Mouse (Mus musculus): Measurements from ENCODE around the gene Ak2.

The Ak2 gene

GRCm38 (mm10) chr4:129049306-129050011, 57.7 kb downstream of the Ak2 start:
- DNase-seq, result peak; percentile 26

DNA sequence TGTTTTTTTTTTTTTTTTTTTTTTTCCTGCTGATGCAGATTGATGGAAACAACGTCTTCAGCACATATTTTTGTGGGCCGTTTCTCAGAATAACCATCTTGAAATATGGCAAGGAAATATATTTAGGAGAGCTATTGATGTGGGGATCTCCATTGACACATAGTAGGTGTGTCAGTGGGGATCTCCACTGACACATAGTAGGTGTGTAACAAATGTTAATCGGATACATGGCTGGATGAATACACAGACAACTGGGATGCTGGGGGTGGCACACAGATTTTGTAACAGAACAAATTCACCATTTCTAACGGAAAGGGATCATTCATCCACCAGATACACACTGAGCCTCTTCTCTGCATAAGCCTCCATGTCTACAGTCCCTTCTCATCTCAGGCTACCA, 58.6 kb downstream of the Ak2 start:
- no peak for DNase-seq

- no peak for DNase-seq
Measured at GRCm38 (mm10) chr4:129050901-129051417, 59.2 kb downstream of the Ak2 start.

- no peak for DNase-seq
Measured at GRCm38 (mm10) chr4:129051461-129052183, 59.9 kb downstream of the Ak2 start.

GRCm38 (mm10) chr4:129054757-129055156, 63.0 kb downstream of the Ak2 start:
- peak; percentile 19 for DNase-seq

DNA sequence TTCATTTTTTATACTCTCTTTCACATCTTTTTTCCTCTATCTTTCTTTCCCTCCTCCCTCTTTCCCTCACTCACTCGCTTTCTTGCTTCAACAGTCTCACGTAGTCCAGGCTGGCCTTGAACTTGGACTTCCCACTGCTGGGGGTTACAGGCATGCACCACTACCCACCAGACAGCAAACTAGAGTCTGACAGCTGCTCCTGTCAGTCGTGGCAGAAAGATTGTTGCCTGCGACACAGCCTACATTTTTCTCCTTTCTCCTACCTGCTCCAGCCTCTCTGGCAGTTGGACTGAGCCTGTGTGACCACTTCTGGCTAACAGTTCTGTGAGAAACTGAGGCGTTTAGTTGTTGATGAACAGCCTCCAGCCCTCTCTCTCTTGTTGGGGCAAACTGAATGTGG, 63.8 kb downstream of the Ak2 start:
- no peak for DNase-seq

DNA sequence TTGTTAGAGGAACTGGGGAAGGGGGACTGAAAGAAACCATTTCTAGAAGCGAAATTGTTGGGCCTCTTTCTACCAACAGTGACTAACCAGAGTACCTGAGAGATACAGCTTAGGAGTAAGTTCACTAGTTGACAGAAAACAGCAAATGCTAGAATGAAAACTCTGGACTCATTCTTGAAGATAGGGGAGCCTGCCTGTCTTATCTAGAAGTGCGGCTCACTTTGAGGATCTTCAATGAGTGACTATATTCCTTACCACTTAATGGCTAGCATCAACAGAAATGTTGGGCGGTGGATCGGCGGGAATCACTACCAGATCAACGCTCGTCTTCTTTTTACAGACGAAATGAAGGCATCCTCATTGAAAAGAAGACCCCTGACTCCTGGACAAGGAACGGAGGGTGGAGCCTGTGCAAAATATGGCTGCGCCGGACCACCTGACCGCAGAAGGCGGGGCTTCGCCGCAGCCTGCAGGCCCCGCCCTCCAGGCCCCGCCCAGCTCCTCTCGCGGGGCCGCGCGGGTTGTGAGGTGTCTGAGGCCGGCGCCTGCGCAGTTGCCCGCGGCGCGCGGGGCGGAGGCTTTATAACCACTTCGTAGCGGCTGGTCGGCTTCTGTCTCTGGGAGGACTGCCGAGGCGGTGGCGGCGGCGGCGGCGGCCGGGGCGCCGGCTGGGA, 65.9 kb downstream of the Ak2 start:
- peak; percentile 97 for DNase-seq

GRCm38 (mm10) chr4:129058207-129059092, 66.7 kb downstream of the Ak2 start, which contains the start of gene Rnf19b:
Gene Rnf19b, plus strand, starts transcription at chr4:129058271.
- DNase-seq, result peak; percentile 46

GRCm38 (mm10) chr4:129059125-129059551, 67.4 kb downstream of the Ak2 start:
- peak; percentile 28 for DNase-seq

GRCm38 (mm10) chr4:129059922-129060321, 68.2 kb downstream of the Ak2 start:
- no peak for DNase-seq
